Mouse (Mus musculus): ENCODE measurements around the gene 1700008O03Rik. TPM values are rescaled to one million over a fixed set of nuclear protein-coding genes. Genes with fewer than 3 reads are reported as not detected.

The 1700008O03Rik gene
- polyA plus RNA-seq, 1 experiment from 2014 or later, result 1.2 TPM

Other genes with a start within 250 kb of the 1700008O03Rik start
- gene Klk1b16, start 249.1 kb downstream of the 1700008O03Rik start, polyA plus RNA-seq (2015; fragmentation: Nextera tagmentation; extraction: Ambion mirVana), result not detected in 2 replicates
- gene Klk1b24, start 197.6 kb downstream of the 1700008O03Rik start, polyA plus RNA-seq (2015; fragmentation: Nextera tagmentation; extraction: Ambion mirVana), result not detected in 2 replicates
- not detected in 2 replicates for gene Klk1b3, start 187.6 kb downstream of the 1700008O03Rik start, polyA plus RNA-seq (2015; fragmentation: Nextera tagmentation; extraction: Ambion mirVana)
- not detected in 2 replicates for gene Klk1b4, start 178.4 kb downstream of the 1700008O03Rik start, polyA plus RNA-seq (2015; fragmentation: Nextera tagmentation; extraction: Ambion mirVana)
- gene Klk1b5, start 169.9 kb downstream of the 1700008O03Rik start, polyA plus RNA-seq (2015; fragmentation: Nextera tagmentation; extraction: Ambion mirVana), result not detected in 2 replicates
- gene Klk1, start 160.5 kb downstream of the 1700008O03Rik start, polyA plus RNA-seq (2015; fragmentation: Nextera tagmentation; extraction: Ambion mirVana), result not detected in 2 replicates
- not detected in 2 replicates for gene Gm36864, start 149.6 kb downstream of the 1700008O03Rik start, polyA plus RNA-seq (2015; fragmentation: Nextera tagmentation; extraction: Ambion mirVana)
- gene 1700028J19Rik, start 139.1 kb downstream of the 1700008O03Rik start, polyA plus RNA-seq (2015; fragmentation: Nextera tagmentation; extraction: Ambion mirVana), result 0.96 and 0.97 TPM in 2 replicates
- gene 2410002F23Rik, start 139.1 kb downstream of the 1700008O03Rik start, polyA plus RNA-seq (2015; fragmentation: Nextera tagmentation; extraction: Ambion mirVana), result 113 and 123 TPM in 2 replicates
- gene Acp4, start 128.4 kb downstream of the 1700008O03Rik start, polyA plus RNA-seq (2015; fragmentation: Nextera tagmentation; extraction: Ambion mirVana), result not detected in 2 replicates
- gene Gm15517, start 124.4 kb downstream of the 1700008O03Rik start, polyA plus RNA-seq (2015; fragmentation: Nextera tagmentation; extraction: Ambion mirVana), result not detected in 2 replicates
- gene Clec11a, start 78.9 kb downstream of the 1700008O03Rik start, polyA plus RNA-seq (2015; fragmentation: Nextera tagmentation; extraction: Ambion mirVana), result 3.0 and 3.2 TPM in 2 replicates
- 0.96 and 1.1 TPM in 2 replicates for gene Shank1, start 75.6 kb downstream of the 1700008O03Rik start, polyA plus RNA-seq (2015; fragmentation: Nextera tagmentation; extraction: Ambion mirVana)
- 2.1 and 2.3 TPM in 2 replicates for gene Syt3, start 1.7 kb downstream of the 1700008O03Rik start, polyA plus RNA-seq (2015; fragmentation: Nextera tagmentation; extraction: Ambion mirVana)
- gene Lrrc4b, start 43.2 kb upstream of the 1700008O03Rik start, polyA plus RNA-seq (2015; fragmentation: Nextera tagmentation; extraction: Ambion mirVana), result 0.36 and 0.57 TPM in 2 replicates
- 0.62 and 1.3 TPM in 2 replicates for gene Aspdh, start 79.6 kb upstream of the 1700008O03Rik start, polyA plus RNA-seq (2015; fragmentation: Nextera tagmentation; extraction: Ambion mirVana)
- gene Josd2, start 82.2 kb upstream of the 1700008O03Rik start, polyA plus RNA-seq (2015; fragmentation: Nextera tagmentation; extraction: Ambion mirVana), result 115 and 116 TPM in 2 replicates
- 94.0 TPM in 2 replicates for gene Emc10, start 110.7 kb upstream of the 1700008O03Rik start, polyA plus RNA-seq (2015; fragmentation: Nextera tagmentation; extraction: Ambion mirVana)
- 9.5 and 9.9 TPM in 2 replicates for gene Fam71e1, start 110.8 kb upstream of the 1700008O03Rik start, polyA plus RNA-seq (2015; fragmentation: Nextera tagmentation; extraction: Ambion mirVana)
- gene Mybpc2, start 138.8 kb upstream of the 1700008O03Rik start, polyA plus RNA-seq (2015; fragmentation: Nextera tagmentation; extraction: Ambion mirVana), result 0.63 and 1.2 TPM in 2 replicates
- gene Spib, start 146.3 kb upstream of the 1700008O03Rik start, polyA plus RNA-seq (2015; fragmentation: Nextera tagmentation; extraction: Ambion mirVana), result 0.33 and 1.1 TPM in 2 replicates
- gene Pold1, start 163.0 kb upstream of the 1700008O03Rik start, polyA plus RNA-seq (2015; fragmentation: Nextera tagmentation; extraction: Ambion mirVana), result 100 and 109 TPM in 2 replicates
- gene Nr1h2, start 168.1 kb upstream of the 1700008O03Rik start, polyA plus RNA-seq (2015; fragmentation: Nextera tagmentation; extraction: Ambion mirVana), result 86.2 and 87.0 TPM in 2 replicates
- 93.0 and 140 TPM in 2 replicates for gene Napsa, start 186.6 kb upstream of the 1700008O03Rik start, polyA plus RNA-seq (2015; fragmentation: Nextera tagmentation; extraction: Ambion mirVana)
- gene Kcnc3, start 204.8 kb upstream of the 1700008O03Rik start, polyA plus RNA-seq (2015; fragmentation: Nextera tagmentation; extraction: Ambion mirVana), result 1.5 and 2.1 TPM in 2 replicates